Mouse (Mus musculus): ENCODE measurements around the gene Lgr6.

The Lgr6 gene

GRCm38 (mm10) chr1:135105124-135105523 lies at the start of gene Lgr6:
TSS of gene Lgr6 (minus strand) at chr1:135105276.
- no peak for DNase-seq

GRCm38 (mm10) chr1:135154411-135154959 lies 49.4 kb upstream of the Lgr6 start:
- peak; percentile 36 to 53 for DNase-seq

- DNase-seq, result no peak
Measured at GRCm38 (mm10) chr1:135154011-135154410, 48.9 kb upstream of the Lgr6 start.

GRCm38 (mm10) chr1:135148996-135149395 lies 43.9 kb upstream of the Lgr6 start:
- DNase-seq, result peak in 1 of 2 experiments; percentile 2

GRCm38 (mm10) chr1:135148476-135148875 lies 43.4 kb upstream of the Lgr6 start:
- DNase-seq, result peak in 1 of 2 experiments; percentile 2

- DNase-seq, result no peak
Measured at GRCm38 (mm10) chr1:135147702-135148058, 42.6 kb upstream of the Lgr6 start.

- DNase-seq, result peak; percentile 76 to 77
Measured at GRCm38 (mm10) chr1:135146946-135147701, 42.0 kb upstream of the Lgr6 start.

GRCm38 (mm10) chr1:135146077-135146945 lies 41.2 kb upstream of the Lgr6 start, which contains the start of gene Arl8a:
TSS of gene Arl8a (plus strand) at chr1:135146824.
- peak; percentile 79 to 84 for DNase-seq

- peak in 1 of 2 experiments; percentile 3 for DNase-seq
Measured at GRCm38 (mm10) chr1:135143940-135144339, 38.9 kb upstream of the Lgr6 start.

GRCm38 (mm10) chr1:135142452-135142851 lies 37.4 kb upstream of the Lgr6 start:
- DNase-seq, result no peak

GRCm38 (mm10) chr1:135139906-135140305 lies 34.8 kb upstream of the Lgr6 start:
- no peak for DNase-seq

GRCm38 (mm10) chr1:135136500-135136899 lies 31.4 kb upstream of the Lgr6 start:
- DNase-seq, result peak; percentile 38 to 66

- no peak for DNase-seq
Measured at GRCm38 (mm10) chr1:135135111-135135787, 30.2 kb upstream of the Lgr6 start.

GRCm38 (mm10) chr1:135133678-135134435 lies 28.8 kb upstream of the Lgr6 start:
- DNase-seq, result no peak

GRCm38 (mm10) chr1:135132893-135133369 lies 27.9 kb upstream of the Lgr6 start:
- DNase-seq, result peak; percentile 56 to 61

- peak; percentile 87 to 91 for DNase-seq
Measured at GRCm38 (mm10) chr1:135132473-135132872, 27.4 kb upstream of the Lgr6 start, which contains the start of gene Ptpn7. TSS of gene Ptpn7 (plus strand) at chr1:135132700.

- no peak for DNase-seq
Measured at GRCm38 (mm10) chr1:135131560-135131959, 26.5 kb upstream of the Lgr6 start.

- peak; percentile 56 to 63 for DNase-seq
Measured at GRCm38 (mm10) chr1:135131034-135131433, 26.0 kb upstream of the Lgr6 start.

GRCm38 (mm10) chr1:135130376-135131018 lies 25.4 kb upstream of the Lgr6 start:
- DNase-seq, result no peak

- DNase-seq, result no peak
Measured at GRCm38 (mm10) chr1:135129543-135130183, 24.6 kb upstream of the Lgr6 start.

- DNase-seq, result no peak
Measured at GRCm38 (mm10) chr1:135128986-135129385, 23.9 kb upstream of the Lgr6 start.
